Mouse (Mus musculus): Measurements from ENCODE around the gene Olfr16. TPM values are rescaled to one million over a fixed set of nuclear protein-coding genes. Genes with fewer than 3 reads are reported as not detected.

Gene Olfr16
- total RNA-seq, 1 experiment = not detected

DNA sequence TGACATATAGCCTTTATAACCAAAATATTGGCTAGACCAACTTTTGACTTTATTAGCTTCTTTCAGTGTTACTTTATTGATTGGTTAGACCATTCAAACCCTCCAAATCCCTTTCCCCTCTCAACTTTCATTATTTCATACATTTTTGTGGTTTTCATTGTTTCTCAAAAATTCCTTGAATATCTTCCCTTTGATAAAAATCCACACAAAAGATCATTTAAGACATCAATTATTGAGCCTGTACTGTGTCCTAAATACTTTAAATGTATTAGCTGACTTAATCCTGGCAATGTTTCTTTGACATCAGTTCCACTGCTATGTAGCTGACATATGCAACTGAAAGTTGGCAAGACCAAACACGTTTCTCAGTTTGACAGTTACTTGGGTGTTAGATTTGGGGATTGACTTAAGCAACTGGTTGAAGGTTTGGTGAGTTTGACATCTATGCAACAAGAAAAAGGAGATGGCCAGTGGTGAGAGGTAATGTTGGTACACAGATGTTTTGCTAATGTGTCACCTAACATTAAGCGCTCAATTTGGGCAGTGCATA lies 1.0 kb downstream of the Olfr16 start:
- H3K4me1 ChIP-seq (ENCODE audit: control insufficient read depth in 2 of 2, insufficient read depth in 2 of 2, low read length in 2 of 2, poor library complexity in 1 of 2) = no peaks in the 10 kb centered on the region
- no peaks in the 10 kb centered on the region for H3K9me3 ChIP-seq (ENCODE audit: control insufficient read depth, insufficient read depth, low read depth, low read length)
- no peak for TF ChIP-seq HCFC1 (IDR thresholded peaks at IDR 0.05; ENCODE audit: borderline replicate concordance, insufficient read depth, low read length)
- no peak for TF ChIP-seq CHD2 (IDR thresholded peaks at IDR 0.05; ENCODE audit: low read depth, low read length)
- no peak for TF ChIP-seq ZNF384 (IDR thresholded peaks at IDR 0.05; ENCODE audit: low read depth, low read length)
- TF ChIP-seq MAFK (IDR thresholded peaks at IDR 0.05; ENCODE audit: insufficient read depth, low read depth, low read length) = no peak
- TF ChIP-seq ZC3H11A (IDR thresholded peaks at IDR 0.05; ENCODE audit: borderline replicate concordance, low read depth, low read length) = no peak
- H3K27ac ChIP-seq (ENCODE audit: insufficient read depth, low read depth, low read length, poor library complexity, severe bottlenecking) = no peak overlapping the region
- no peak overlapping the region for H3K9ac ChIP-seq (ENCODE audit: insufficient read depth, low read depth, low read length, poor library complexity, severe bottlenecking)
- DNase-seq (ENCODE audit: low read depth, low spot score) = no peak
- H3K4me3 ChIP-seq (ENCODE audit: insufficient read depth in 1 of 2, low read depth in 1 of 2, low read length in 2 of 2, poor library complexity in 1 of 2, severe bottlenecking in 1 of 2) = no peak overlapping the region
- H3K36me3 ChIP-seq (ENCODE audit: control insufficient read depth, insufficient read depth, low read length, poor library complexity, severe bottlenecking) = no peaks in the 10 kb centered on the region
- in situ Hi-C loops (cut with MboI; ENCODE audit: low sequenced_read_pairs in 2 of 2, unreplicated experiment in 2 of 2) = no loop called here

GRCm38 (mm10) chr1:172955376-172955775 lies 5.2 kb downstream of the Olfr16 start:
- no peak for DNase-seq (ENCODE audit: low read depth, low spot score)
- no peak for TF ChIP-seq ZNF384 (IDR thresholded peaks at IDR 0.05; ENCODE audit: low read depth, low read length)
- no peak for TF ChIP-seq MAFK (IDR thresholded peaks at IDR 0.05; ENCODE audit: insufficient read depth, low read depth, low read length)
- TF ChIP-seq ZC3H11A (IDR thresholded peaks at IDR 0.05; ENCODE audit: borderline replicate concordance, low read depth, low read length) = no peak
- no peak for TF ChIP-seq CHD2 (IDR thresholded peaks at IDR 0.05; ENCODE audit: low read depth, low read length)
- no peak for TF ChIP-seq HCFC1 (IDR thresholded peaks at IDR 0.05; ENCODE audit: borderline replicate concordance, insufficient read depth, low read length)
- Histone ChIP-seq H3K36me3 (ENCODE audit: control insufficient read depth, insufficient read depth, low read length, poor library complexity, severe bottlenecking) (no peaks in the 10 kb centered on the region), H3K27ac (ENCODE audit: insufficient read depth, low read depth, low read length, poor library complexity, severe bottlenecking) (no peak overlapping the region), H3K9ac (ENCODE audit: insufficient read depth, low read depth, low read length, poor library complexity, severe bottlenecking) (no peak overlapping the region), H3K9me3 (ENCODE audit: control insufficient read depth, insufficient read depth, low read depth, low read length) (no peaks in the 10 kb centered on the region), H3K4me3 (ENCODE audit: insufficient read depth in 1 of 2, low read depth in 1 of 2, low read length in 2 of 2, poor library complexity in 1 of 2, severe bottlenecking in 1 of 2) (no peak overlapping the region), H3K4me1 (ENCODE audit: control insufficient read depth in 2 of 2, insufficient read depth in 2 of 2, low read length in 2 of 2, poor library complexity in 1 of 2) (no peaks in the 10 kb centered on the region)
- in situ Hi-C loops (cut with MboI; ENCODE audit: low sequenced_read_pairs in 2 of 2, unreplicated experiment in 2 of 2) = no loop called here

- H3K9me3 ChIP-seq (ENCODE audit: control insufficient read depth, insufficient read depth, low read depth, low read length) = no peaks in the 10 kb centered on the region
- H3K4me3 ChIP-seq (ENCODE audit: insufficient read depth in 1 of 2, low read depth in 1 of 2, low read length in 2 of 2, poor library complexity in 1 of 2, severe bottlenecking in 1 of 2) = no peak overlapping the region
- TF ChIP-seq HCFC1 (IDR thresholded peaks at IDR 0.05; ENCODE audit: borderline replicate concordance, insufficient read depth, low read length) (no peak), ZNF384 (IDR thresholded peaks at IDR 0.05; ENCODE audit: low read depth, low read length) (no peak), ZC3H11A (IDR thresholded peaks at IDR 0.05; ENCODE audit: borderline replicate concordance, low read depth, low read length) (no peak), CHD2 (IDR thresholded peaks at IDR 0.05; ENCODE audit: low read depth, low read length) (no peak), MAFK (IDR thresholded peaks at IDR 0.05; ENCODE audit: insufficient read depth, low read depth, low read length) (no peak)
- H3K27ac ChIP-seq (ENCODE audit: insufficient read depth, low read depth, low read length, poor library complexity, severe bottlenecking) = no peak overlapping the region
- H3K36me3 ChIP-seq (ENCODE audit: control insufficient read depth, insufficient read depth, low read length, poor library complexity, severe bottlenecking) = no peaks in the 10 kb centered on the region
- DNase-seq (ENCODE audit: low read depth, low spot score) = no peak
- H3K9ac ChIP-seq (ENCODE audit: insufficient read depth, low read depth, low read length, poor library complexity, severe bottlenecking) = no peak overlapping the region
- in situ Hi-C loops (cut with MboI; ENCODE audit: low sequenced_read_pairs in 2 of 2, unreplicated experiment in 2 of 2) = no loop called here
- no peaks in the 10 kb centered on the region for H3K4me1 ChIP-seq (ENCODE audit: control insufficient read depth in 2 of 2, insufficient read depth in 2 of 2, low read length in 2 of 2, poor library complexity in 1 of 2)
Measured at GRCm38 (mm10) chr1:172960452-172960851, 10.2 kb downstream of the Olfr16 start.

DNA sequence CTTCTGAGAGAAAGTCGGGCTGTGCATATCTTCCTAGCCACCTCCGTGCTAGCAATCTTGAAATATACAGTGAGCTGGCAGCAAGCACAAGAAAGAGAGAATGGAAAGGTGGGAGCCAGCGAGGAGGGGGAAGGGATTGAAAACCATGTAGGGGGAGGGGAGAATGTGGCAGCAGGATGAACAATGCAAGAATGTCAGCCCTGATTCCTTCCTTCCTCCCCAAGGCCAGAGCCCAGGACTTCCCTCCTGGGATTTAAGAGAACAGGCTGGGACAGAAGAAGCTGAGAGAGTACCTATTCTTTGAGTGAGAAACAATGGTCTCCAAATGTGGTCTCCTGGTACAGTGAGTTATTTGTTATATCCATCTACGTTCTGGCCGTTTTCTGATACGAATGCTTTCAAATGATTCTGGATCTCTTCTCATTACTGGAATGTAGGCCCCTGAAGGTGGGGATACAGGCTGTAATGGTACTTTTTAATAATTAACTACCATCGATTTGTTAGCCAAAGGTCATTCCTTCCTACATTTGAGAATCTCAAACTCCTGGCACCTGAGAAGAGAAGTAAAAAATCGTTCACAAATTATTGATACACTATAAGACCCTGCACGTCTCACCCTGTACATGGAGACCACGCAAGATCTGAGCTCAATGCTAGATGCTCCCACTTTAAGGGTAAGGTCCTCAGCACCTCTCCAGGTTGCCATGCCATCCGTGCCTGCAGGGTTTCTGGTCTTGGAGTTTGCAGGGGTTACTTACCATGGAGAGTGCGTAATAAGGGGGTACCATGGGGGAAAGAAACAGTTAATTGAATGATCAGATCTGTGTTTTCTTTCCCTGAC lies 39.8 kb downstream of the Olfr16 start:
- no peak overlapping the region for H3K9ac ChIP-seq (ENCODE audit: insufficient read depth, low read depth, low read length, poor library complexity, severe bottlenecking)
- in situ Hi-C loops (cut with MboI; ENCODE audit: low sequenced_read_pairs in 2 of 2, unreplicated experiment in 2 of 2) = no loop called here
- no peak for DNase-seq (ENCODE audit: low read depth, low spot score)
- no peak overlapping the region for H3K4me3 ChIP-seq (ENCODE audit: insufficient read depth in 1 of 2, low read depth in 1 of 2, low read length in 2 of 2, poor library complexity in 1 of 2, severe bottlenecking in 1 of 2)
- TF ChIP-seq CHD2 (IDR thresholded peaks at IDR 0.05; ENCODE audit: low read depth, low read length) (0 out of 2 replicates have a peak, but pooled peaks have one; percentile 40), HCFC1 (IDR thresholded peaks at IDR 0.05; ENCODE audit: borderline replicate concordance, insufficient read depth, low read length) (no peak), ZNF384 (IDR thresholded peaks at IDR 0.05; ENCODE audit: low read depth, low read length) (no peak)
- no peaks in the 10 kb centered on the region for H3K36me3 ChIP-seq (ENCODE audit: control insufficient read depth, insufficient read depth, low read length, poor library complexity, severe bottlenecking)
- H3K27ac ChIP-seq (ENCODE audit: insufficient read depth, low read depth, low read length, poor library complexity, severe bottlenecking) = no peak overlapping the region
- no peaks in the 10 kb centered on the region for H3K4me1 ChIP-seq (ENCODE audit: control insufficient read depth in 2 of 2, insufficient read depth in 2 of 2, low read length in 2 of 2, poor library complexity in 1 of 2)
- H3K9me3 ChIP-seq (ENCODE audit: control insufficient read depth, insufficient read depth, low read depth, low read length) = no peaks in the 10 kb centered on the region

All from ES-E14 (cell line).